Mouse (Mus musculus) myocyte (in vitro differentiated cells): ENCODE data around the gene Zfc3h1.

ENCODE experiments used
- E2F4 ChIP-seq: IDR thresholded peaks from one replicate; pipeline ENCODE4 v1.6.1; 2011; ENCODE audit warnings: mild to moderate bottlenecking, control low read depth, moderate library complexity; ENCODE audit not compliant: insufficient read depth
- MAX ChIP-seq: IDR thresholded peaks from one replicate; pipeline ENCODE4 v1.6.1; 2011; ENCODE audit warnings: low read depth, mild to moderate bottlenecking, control low read depth
- POLR2A ChIP-seq: IDR thresholded peaks from one replicate; pipeline ENCODE4 v1.6.1; 2011; ENCODE audit warnings: low read depth, mild to moderate bottlenecking, control low read depth, moderate library complexity; ENCODE audit not compliant: insufficient read length
- SRF ChIP-seq: IDR thresholded peaks from one replicate; pipeline ENCODE4 v1.6.1; 2011; ENCODE audit warnings: low read depth; ENCODE audit not compliant: control insufficient read depth, insufficient read length
- USF1 ChIP-seq: IDR thresholded peaks from one replicate; pipeline ENCODE4 v1.6.1; 2011; ENCODE audit warnings: low read depth, mild to moderate bottlenecking, control low read depth, moderate library complexity

GRCm38 (mm10) chr10:115448614-115449013 lies 63.9 kb downstream of the Zfc3h1 start:
- TF ChIP-seq E2F4 (no peak), SRF (no peak), POLR2A (no peak), USF1 (no peak), MAX (no peak)
